11 mouse cellular contexts compared by ENCODE assay signal in the genomic region with DNA sequence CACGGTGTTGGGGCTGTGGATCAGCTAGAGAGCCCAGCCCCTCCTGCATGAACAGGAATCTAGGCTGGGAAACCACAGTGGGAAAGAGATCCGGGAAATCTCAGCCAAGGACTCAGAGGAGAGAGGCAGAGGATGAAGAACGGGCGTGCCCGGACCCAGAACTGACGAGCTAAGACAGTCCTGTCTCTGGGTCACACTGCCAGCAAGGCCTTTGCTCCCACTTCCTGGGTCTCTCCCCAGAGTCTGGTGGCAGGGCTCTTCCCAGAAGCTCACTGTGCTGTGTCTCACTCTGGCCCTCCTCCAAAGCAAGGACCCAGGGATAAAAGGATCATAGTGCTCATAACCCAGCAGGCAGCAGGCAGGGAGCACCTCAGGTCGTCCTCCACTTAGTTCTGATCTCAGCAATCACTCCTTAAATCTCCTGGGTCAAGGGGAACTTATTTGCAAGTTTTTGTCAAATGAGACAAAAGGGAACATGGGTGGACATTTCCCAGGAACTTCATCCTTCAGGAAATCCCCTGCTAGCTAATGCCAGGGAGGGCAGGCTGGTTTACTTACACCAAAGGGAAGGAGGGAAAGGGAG. TPM values are rescaled to one million over a fixed set of nuclear protein-coding genes. Genes with fewer than 3 reads are reported as not detected.
A peak's percentile ranks its signal among the peaks of the same experiment; 100 is the strongest.
DNase-seq lines count a peak whose midpoint lies in the region; ATAC-seq and TF ChIP-seq lines count a peak whose summit lies in the region.
"Had no signal": no experiment of that assay in that cellular context is flagged by ENCODE, and none has a peak within 500 bp of the region (broad histone marks: within the 10 kb centered on the region; RNA-seq: fewer than 3 reads in every experiment).

No protein-coding gene starts in this region.

- no peak overlapping the region for H3K9ac ChIP-seq in heart, embryonic 11.5 days (ENCODE audit: low read depth, low read length)
- H3K9ac ChIP-seq in liver, adult 2 months (ENCODE audit: low read depth, low read length): 0 out of 2 replicates have a peak overlapping the region, but pooled peaks have one; percentile 11
- H3K9ac ChIP-seq in liver, embryonic 11.5 days (ENCODE audit: low read depth, low read length): no peak overlapping the region
- H3K9ac ChIP-seq in limb, embryonic 12.5 days (replicated peaks): no peak overlapping the region
- H3K9ac ChIP-seq: midbrain, embryonic 13.5 days had no signal

- TF ChIP-seq POLR2A in liver, adult 2 months (IDR thresholded peaks at IDR 0.05; ENCODE audit: extremely low read depth, insufficient read depth, low read length): no peak

- H3K9me3 ChIP-seq in heart, embryonic 11.5 days (replicated peaks; ENCODE audit: control insufficient read depth, low read length): no peaks in the 10 kb centered on the region
- no peaks in the 10 kb centered on the region for H3K9me3 ChIP-seq in liver, embryonic 11.5 days (ENCODE audit: control insufficient read depth, low read length)
- no peaks in the 10 kb centered on the region for H3K9me3 ChIP-seq in limb, embryonic 12.5 days
- H3K9me3 ChIP-seq: midbrain, embryonic 13.5 days had no signal

- H3K36me3 ChIP-seq in heart, embryonic 11.5 days (ENCODE audit: control insufficient read depth, insufficient read depth, low read length): no peaks in the 10 kb centered on the region
- H3K36me3 ChIP-seq in liver, adult 2 months (ENCODE audit: control insufficient read depth, insufficient read depth, low read length): no peaks in the 10 kb centered on the region
- H3K36me3 ChIP-seq in liver, embryonic 11.5 days (ENCODE audit: control insufficient read depth, insufficient read depth, low read length): no peaks in the 10 kb centered on the region
- H3K36me3 ChIP-seq in limb, embryonic 12.5 days: no peaks in the 10 kb centered on the region
- H3K36me3 ChIP-seq: midbrain, embryonic 13.5 days had no signal

- WGBS in heart, embryonic 11.5 days (ENCODE audit: insufficient replicate concordance): 62% methylated on average over 7 of the region's 7 CpGs
- WGBS in liver, adult 2 months: 64% methylated on average over 7 of the region's 7 CpGs
- 47% methylated on average over 7 of the region's 7 CpGs for WGBS in liver, embryonic 11.5 days
- 48% methylated on average over 7 of the region's 7 CpGs for WGBS in limb, embryonic 12.5 days

- H3K4me3 ChIP-seq in heart, embryonic 11.5 days (ENCODE audit: low read depth, low read length): no peak overlapping the region
- no peak overlapping the region for H3K4me3 ChIP-seq in liver, adult 2 months (ENCODE audit: insufficient read depth, low read depth, low read length)
- no peak overlapping the region for H3K4me3 ChIP-seq in liver, embryonic 11.5 days (ENCODE audit: low read depth, low read length)
- H3K4me3 ChIP-seq in brown adipose tissue, adult 24 weeks (ENCODE audit: insufficient read depth, low read depth, low read length): no peak overlapping the region
- H3K4me3 ChIP-seq in limb, embryonic 12.5 days (replicated peaks): no peak overlapping the region
- H3K4me3 ChIP-seq: midbrain, embryonic 13.5 days had no signal

- no peak overlapping the region for H3K4me2 ChIP-seq in heart, embryonic 11.5 days
- no peak overlapping the region for H3K4me2 ChIP-seq in liver, embryonic 11.5 days
- no peak overlapping the region for H3K4me2 ChIP-seq in limb, embryonic 12.5 days
- H3K4me2 ChIP-seq: midbrain, embryonic 13.5 days had no signal

- H3K27ac ChIP-seq in heart, embryonic 11.5 days (ENCODE audit: low read depth, low read length): no peak overlapping the region
- peak overlapping the region; percentile 48 for H3K27ac ChIP-seq in liver, adult 2 months (replicated peaks; ENCODE audit: insufficient read depth, low read depth, low read length)
- no peak overlapping the region for H3K27ac ChIP-seq in liver, embryonic 11.5 days (ENCODE audit: low read depth, low read length)
- H3K27ac ChIP-seq in brown adipose tissue, adult 24 weeks (replicated peaks; ENCODE audit: low read depth, low read length): peak overlapping the region; percentile 90
- H3K27ac ChIP-seq in limb, embryonic 12.5 days: 0 out of 2 replicates have a peak overlapping the region, but pooled peaks have one; percentile 4
- H3K27ac ChIP-seq: midbrain, embryonic 13.5 days had no signal

- peak; percentile 95 for DNase-seq in heart, adult 11 months
- no peak for DNase-seq in liver, adult 2 months (ENCODE audit: extremely low read depth, low read depth, low spot score)
- DNase-seq in liver, embryonic 11.5 days (ENCODE audit: low spot score): no peak
- no peak for DNase-seq in ovary, postnatal 14 days (ENCODE audit: low spot score)
- DNase-seq: cerebellum, postnatal 36 days; liver had no signal

- peaks cover 29% of the 10 kb centered on the region for H3K4me1 ChIP-seq in heart, embryonic 11.5 days (ENCODE audit: control insufficient read depth, insufficient read depth, low read length)
- H3K4me1 ChIP-seq in liver, adult 2 months (ENCODE audit: control insufficient read depth, insufficient read depth, low read length): peaks cover 5% of the 10 kb centered on the region; the same call in 1 of the 2 replicates
- peaks cover 12% of the 10 kb centered on the region for H3K4me1 ChIP-seq in liver, embryonic 11.5 days (replicated peaks; ENCODE audit: control insufficient read depth, insufficient read depth, low read length)
- H3K4me1 ChIP-seq in brown adipose tissue, adult 24 weeks (ENCODE audit: control insufficient read depth, insufficient read depth, insufficient read length, low read length): peaks cover 51% of the 10 kb centered on the region
- peaks cover 65% of the 10 kb centered on the region for H3K4me1 ChIP-seq in limb, embryonic 12.5 days (replicated peaks)

- H3K27me3 ChIP-seq in heart, embryonic 11.5 days (ENCODE audit: control insufficient read depth, insufficient read depth, low read length): no peaks in the 10 kb centered on the region
- no peaks in the 10 kb centered on the region for H3K27me3 ChIP-seq in liver, adult 2 months (ENCODE audit: control insufficient read depth, insufficient read depth, low read length)
- H3K27me3 ChIP-seq in liver, embryonic 11.5 days (replicated peaks; ENCODE audit: control insufficient read depth, insufficient read depth, low read length): 0 out of 2 replicates have a peak, but pooled peaks cover 2% of the 10 kb centered on the region
- no peaks in the 10 kb centered on the region for H3K27me3 ChIP-seq in limb, embryonic 12.5 days
- H3K27me3 ChIP-seq: midbrain, embryonic 13.5 days had no signal

- no peaks in the 10 kb centered on the region for H3K79me2 ChIP-seq in liver, adult 2 months (ENCODE audit: control insufficient read depth, insufficient read depth, low read length)

- TF ChIP-seq CTCF in liver, adult 2 months (IDR thresholded peaks at IDR 0.05; ENCODE audit: low read depth, low read length): no peak

- ATAC-seq in heart, embryonic 11.5 days (replicated peaks; ENCODE audit: insufficient number of reproducible peaks, low FRiP score, low TSS enrichment): no peak
- ATAC-seq in liver, embryonic 11.5 days (replicated peaks; ENCODE audit: low FRiP score): no peak
- no peak for ATAC-seq in limb, embryonic 12.5 days (ENCODE audit: insufficient number of reproducible peaks, insufficient read depth, low FRiP score, low TSS enrichment, low read depth)
- ATAC-seq in cerebellum, adult (ENCODE audit: insufficient number of reproducible peaks, low FRiP score, low TSS enrichment): no peak
- ATAC-seq: midbrain, embryonic 13.5 days had no signal

RNA-seq across cellular contexts. Expression of a gene that starts 11.6 kb away (rescaled TPM):
- polyA plus RNA-seq in heart, embryonic 11.5 days (2014; fragmentation: Nextera tagmentation; extraction: Ambion mirVana): 0.96 and 2.1 TPM in 2 replicates
- total RNA-seq in liver, adult 2 months (2014; rRNA removed): 1.5 and 2.2 TPM in 2 replicates
- polyA plus RNA-seq in liver, adult 2 months (2012; rRNA removed): 1.4 and 2.4 TPM in 2 replicates
- polyA plus RNA-seq in liver, embryonic 11.5 days (2014; fragmentation: Nextera tagmentation; extraction: Ambion mirVana): 0.77 and 0.78 TPM in 2 replicates
- polyA plus RNA-seq in brown adipose tissue, adult 24 weeks (2012; ENCODE audit: insufficient read depth, insufficient read length, missing spikeins): 4.1 and 6.7 TPM in 2 replicates
- 34.1 and 35.3 TPM in 2 replicates for polyA plus RNA-seq in limb, embryonic 12.5 days (2016; fragmentation: Nextera tagmentation; extraction: Ambion mirVana)

RNA-seq across cellular contexts. Expression of a gene that starts 22.5 kb away (rescaled TPM):
- 19.9 and 25.1 TPM in 2 replicates for polyA plus RNA-seq in heart, embryonic 11.5 days (2014; fragmentation: Nextera tagmentation; extraction: Ambion mirVana)
- total RNA-seq in liver, adult 2 months (2014; rRNA removed): 2.6 and 4.9 TPM in 2 replicates
- 7.7 and 9.4 TPM in 2 replicates for polyA plus RNA-seq in liver, adult 2 months (2012; rRNA removed)
- 18.2 and 22.1 TPM in 2 replicates for polyA plus RNA-seq in liver, embryonic 11.5 days (2014; fragmentation: Nextera tagmentation; extraction: Ambion mirVana)
- 5.0 and 8.4 TPM in 2 replicates for polyA plus RNA-seq in brown adipose tissue, adult 24 weeks (2012; ENCODE audit: insufficient read depth, insufficient read length, missing spikeins)
- polyA plus RNA-seq in limb, embryonic 12.5 days (2016; fragmentation: Nextera tagmentation; extraction: Ambion mirVana): 24.1 and 26.8 TPM in 2 replicates

RNA-seq across cellular contexts. Expression of a gene that starts 30.6 kb away (rescaled TPM):
- 0.44 TPM in 1 of 2 replicates, not detected in the other for polyA plus RNA-seq in heart, embryonic 11.5 days (2014; fragmentation: Nextera tagmentation; extraction: Ambion mirVana)
- total RNA-seq in liver, adult 2 months (2014; rRNA removed): not detected in 2 replicates
- polyA plus RNA-seq in liver, adult 2 months (2012; rRNA removed): not detected in 2 replicates
- not detected in 2 replicates for polyA plus RNA-seq in liver, embryonic 11.5 days (2014; fragmentation: Nextera tagmentation; extraction: Ambion mirVana)
- polyA plus RNA-seq in brown adipose tissue, adult 24 weeks (2012; ENCODE audit: insufficient read depth, insufficient read length, missing spikeins): 4.1 and 7.8 TPM in 2 replicates
- 0.67 and 0.74 TPM in 2 replicates for polyA plus RNA-seq in limb, embryonic 12.5 days (2016; fragmentation: Nextera tagmentation; extraction: Ambion mirVana)
- polyA plus RNA-seq: midbrain, embryonic 13.5 days had no signal

RNA-seq across cellular contexts. Expression of a gene that starts 33.1 kb away (rescaled TPM):
- 9.8 and 13.6 TPM in 2 replicates for polyA plus RNA-seq in heart, embryonic 11.5 days (2014; fragmentation: Nextera tagmentation; extraction: Ambion mirVana)
- total RNA-seq in liver, adult 2 months (2014; rRNA removed): 1.8 and 2.0 TPM in 2 replicates
- 3.5 and 5.1 TPM in 2 replicates for polyA plus RNA-seq in liver, adult 2 months (2012; rRNA removed)
- 11.0 and 13.4 TPM in 2 replicates for polyA plus RNA-seq in liver, embryonic 11.5 days (2014; fragmentation: Nextera tagmentation; extraction: Ambion mirVana)
- polyA plus RNA-seq in brown adipose tissue, adult 24 weeks (2012; ENCODE audit: insufficient read depth, insufficient read length, missing spikeins): 17.9 and 25.2 TPM in 2 replicates
- 18.5 and 19.0 TPM in 2 replicates for polyA plus RNA-seq in limb, embryonic 12.5 days (2016; fragmentation: Nextera tagmentation; extraction: Ambion mirVana)

RNA-seq across cellular contexts. Expression of a gene that starts 58.1 kb away (rescaled TPM):
- 2.5 and 3.9 TPM in 2 replicates for polyA plus RNA-seq in heart, embryonic 11.5 days (2014; fragmentation: Nextera tagmentation; extraction: Ambion mirVana)
- total RNA-seq in liver, adult 2 months (2014; rRNA removed): 4.4 and 6.8 TPM in 2 replicates
- 11.3 and 14.1 TPM in 2 replicates for polyA plus RNA-seq in liver, adult 2 months (2012; rRNA removed)
- polyA plus RNA-seq in liver, embryonic 11.5 days (2014; fragmentation: Nextera tagmentation; extraction: Ambion mirVana): 3.3 and 3.8 TPM in 2 replicates
- polyA plus RNA-seq in brown adipose tissue, adult 24 weeks (2012; ENCODE audit: insufficient read depth, insufficient read length, missing spikeins): 7.2 and 7.3 TPM in 2 replicates
- 4.4 and 5.9 TPM in 2 replicates for polyA plus RNA-seq in limb, embryonic 12.5 days (2016; fragmentation: Nextera tagmentation; extraction: Ambion mirVana)

Comparison
In these comparisons a context has a peak if more than half of its experiments do, and no peak if none do; other contexts are left out.
1. H3K27ac ChIP-seq: peak in liver, adult 2 months (single experiment), brown adipose tissue, adult 24 weeks (single experiment) and limb, embryonic 12.5 days (single experiment); none in heart, embryonic 11.5 days (single experiment) and liver, embryonic 11.5 days (single experiment).